In genomic region chr9:21353373-21353686, GRCm38 (mm10) we compare ENCODE assay signal across 15 mouse cellular contexts. TPM values are rescaled to one million over a fixed set of nuclear protein-coding genes. Genes with fewer than 3 reads are reported as not detected.
DNase-seq lines count a peak whose midpoint lies in the region; ATAC-seq and TF ChIP-seq lines count a peak whose summit lies in the region.
"Had no signal": no experiment of that assay in that cellular context is flagged by ENCODE, and none has a peak within 500 bp of the region (broad histone marks: within the 10 kb centered on the region; RNA-seq: fewer than 3 reads in every experiment).

No protein-coding gene starts in this region.

- TF ChIP-seq CTCF in gastrocnemius, adult 2 months (IDR thresholded peaks at IDR 0.05): no peak
- no peak for TF ChIP-seq CTCF in CH12.LX (conservative IDR thresholded peaks at IDR 0.05 in 1 of 2, IDR thresholded peaks at IDR 0.05 in 1 of 2; ENCODE audit: low read depth in 2 of 2, low read length in 2 of 2)
- no peak for TF ChIP-seq CTCF in stomach, postnatal 0 days (IDR thresholded peaks at IDR 0.05; ENCODE audit: low read depth)

- H3K4me3 ChIP-seq in gastrocnemius, adult 2 months: no peak overlapping the region
- H3K4me3 ChIP-seq in limb, embryonic 12.5 days (replicated peaks): no peak overlapping the region
- H3K4me3 ChIP-seq in limb, embryonic 10.5 days: no peak overlapping the region
- H3K4me3 ChIP-seq in CH12.LX (replicated peaks in 1 of 3; ENCODE audit: low read depth in 2 of 3, low read length in 2 of 3, poor library complexity in 1 of 3): no peak overlapping the region
- H3K4me3 ChIP-seq in embryonic facial prominence, embryonic 10.5 days: peak overlapping the region; percentile 36; the same call in 1 of the 2 replicates
- no peak overlapping the region for H3K4me3 ChIP-seq in stomach, postnatal 0 days (ENCODE audit: low read depth, low read length)
- H3K4me3 ChIP-seq: midbrain, embryonic 15.5 days had no signal

- no peaks in the 10 kb centered on the region for H3K27me3 ChIP-seq in limb, embryonic 12.5 days
- no peaks in the 10 kb centered on the region for H3K27me3 ChIP-seq in limb, embryonic 10.5 days (ENCODE audit: low read depth, poor library complexity, severe bottlenecking)
- H3K27me3 ChIP-seq in CH12.LX (replicated peaks): no peaks in the 10 kb centered on the region
- no peaks in the 10 kb centered on the region for H3K27me3 ChIP-seq in embryonic facial prominence, embryonic 10.5 days (replicated peaks; ENCODE audit: low read depth, poor library complexity, severe bottlenecking)
- no peaks in the 10 kb centered on the region for H3K27me3 ChIP-seq in stomach, postnatal 0 days (ENCODE audit: control insufficient read depth, insufficient read depth, low read length)
- H3K27me3 ChIP-seq: midbrain, embryonic 15.5 days had no signal

- 64% methylated on average over 2 of the region's 2 CpGs for WGBS in limb, embryonic 12.5 days
- 59% methylated on average over 2 of the region's 2 CpGs for WGBS in limb, embryonic 10.5 days
- 43% methylated on average over 2 of the region's 2 CpGs for WGBS in embryonic facial prominence, embryonic 10.5 days
- 64% methylated on average over 2 of the region's 2 CpGs for WGBS in stomach, postnatal 0 days

- no peak for TF ChIP-seq RAD21 in CH12.LX (IDR thresholded peaks at IDR 0.05; ENCODE audit: low read depth, low read length)

- ATAC-seq in limb, embryonic 12.5 days (ENCODE audit: insufficient number of reproducible peaks, insufficient read depth, low FRiP score, low TSS enrichment, low read depth): no peak
- no peak for ATAC-seq in stomach, postnatal 0 days (ENCODE audit: low FRiP score, low TSS enrichment)
- ATAC-seq: forebrain, embryonic 14.5 days; hindbrain, embryonic 16.5 days; midbrain, embryonic 15.5 days had no signal

- no peaks in the 10 kb centered on the region for H3K79me2 ChIP-seq in CH12.LX (replicated peaks; ENCODE audit: control insufficient read depth, extremely low read depth, insufficient read depth, poor library complexity, severe bottlenecking)

- no peak overlapping the region for H3K9ac ChIP-seq in limb, embryonic 12.5 days (replicated peaks)
- H3K9ac ChIP-seq in CH12.LX (ENCODE audit: insufficient read depth, low read depth): peak overlapping the region; percentile 21; the same call in 1 of the 2 replicates
- no peak overlapping the region for H3K9ac ChIP-seq in stomach, postnatal 0 days (ENCODE audit: low read length)
- H3K9ac ChIP-seq: midbrain, embryonic 15.5 days had no signal

- H3K4me2 ChIP-seq in limb, embryonic 12.5 days: no peak overlapping the region
- peak overlapping the region; percentile 26; the same call in 1 of the 2 replicates for H3K4me2 ChIP-seq in CH12.LX (ENCODE audit: insufficient read depth, low read depth, poor library complexity, severe bottlenecking)
- H3K4me2 ChIP-seq in stomach, postnatal 0 days (replicated peaks; ENCODE audit: low read depth): no peak overlapping the region
- H3K4me2 ChIP-seq: midbrain, embryonic 15.5 days had no signal

- intact Hi-C loops in gastrocnemius, adult 2 months (cut with DNase I): no loop called here
- intact Hi-C loops in gastrocnemius, postnatal 14 days (cut with DNase I; ENCODE audit: low total_unique reads): no loop called here

- H3K4me1 ChIP-seq in limb, embryonic 12.5 days (replicated peaks): peaks cover 10% of the 10 kb centered on the region
- peaks cover 11% of the 10 kb centered on the region for H3K4me1 ChIP-seq in limb, embryonic 10.5 days
- H3K4me1 ChIP-seq in CH12.LX (ENCODE audit: control insufficient read depth in 1 of 2, insufficient read depth in 2 of 2): peaks cover 6 to 36% of the 10 kb centered on the region in 2 experiments; a peak in 3 of 4 replicates
- peaks cover 20% of the 10 kb centered on the region for H3K4me1 ChIP-seq in embryonic facial prominence, embryonic 10.5 days
- H3K4me1 ChIP-seq in stomach, postnatal 0 days (replicated peaks; ENCODE audit: control insufficient read depth, insufficient read depth): no peaks in the 10 kb centered on the region
- H3K4me1 ChIP-seq: midbrain, embryonic 15.5 days had no signal

- in situ Hi-C loops in CH12.LX (cut with MboI; ENCODE audit: low pct_ligation_motif_present, low pct_unique_long_range_greater_than_20kb, low sequenced_read_pairs): loop anchor here (5.0 kb wide), 1 partner anchor 41 kb away; the partner anchor contains the start of gene Ap1m2

- no peak for TF ChIP-seq POLR2A in CH12.LX (IDR thresholded peaks at IDR 0.05; ENCODE audit: low read depth, low read length)

- no peak for TF ChIP-seq EP300 in CH12.LX (IDR thresholded peaks at IDR 0.05; ENCODE audit: low read length)
- TF ChIP-seq EP300 in stomach, postnatal 0 days (optimal IDR thresholded peaks at IDR 0.05): no peak

- dilution Hi-C loops in CH12.LX (cut with MboI; ENCODE audit: extremely low pct_ligation_motif_present, extremely low pct_unique_long_range_greater_than_20kb, low sequenced_read_pairs): no loop called here

- no peak for DNase-seq in gastrocnemius, adult 2 months
- no peak for DNase-seq in gastrocnemius, postnatal 14 days
- DNase-seq in limb, embryonic 10.5 days (ENCODE audit: low spot score): no peak
- DNase-seq in CH12.LX (ENCODE audit: extremely low read depth): no peak
- no peak for DNase-seq in embryonic facial prominence, embryonic 10.5 days (ENCODE audit: low spot score)
- no peak for DNase-seq in stomach, postnatal 0 days (ENCODE audit: low spot score)
- DNase-seq in yolk sac, embryonic 10.5 days (ENCODE audit: low spot score): no peak
- DNase-seq: adrenal gland, postnatal 36 days; kidney, postnatal 10 days; thymus, postnatal 36 days had no signal

- peaks cover 65% of the 10 kb centered on the region for H3K36me3 ChIP-seq in limb, embryonic 12.5 days
- H3K36me3 ChIP-seq in limb, embryonic 10.5 days: peaks cover 65% of the 10 kb centered on the region
- peaks cover 27 to 63% of the 10 kb centered on the region in 2 experiments for H3K36me3 ChIP-seq in CH12.LX (replicated peaks in 1 of 2; ENCODE audit: control insufficient read depth in 1 of 2, insufficient read depth in 1 of 2, low read length in 1 of 2)
- H3K36me3 ChIP-seq in embryonic facial prominence, embryonic 10.5 days (replicated peaks): peaks cover 72% of the 10 kb centered on the region
- peaks cover 26% of the 10 kb centered on the region for H3K36me3 ChIP-seq in stomach, postnatal 0 days (ENCODE audit: control insufficient read depth, insufficient read depth, low read length)

- peak overlapping the region; percentile 61 for H3K27ac ChIP-seq in gastrocnemius, adult 2 months
- H3K27ac ChIP-seq in limb, embryonic 12.5 days: peak overlapping the region; percentile 45; the same call in 1 of the 2 replicates
- H3K27ac ChIP-seq in limb, embryonic 10.5 days: no peak overlapping the region
- H3K27ac ChIP-seq in CH12.LX (ENCODE audit: insufficient read depth, low read depth): peak overlapping the region; percentile 44; the same call in 1 of the 2 replicates
- peak overlapping the region; percentile 78; the same call in 1 of the 2 replicates for H3K27ac ChIP-seq in embryonic facial prominence, embryonic 10.5 days (replicated peaks)
- H3K27ac ChIP-seq in stomach, postnatal 0 days (replicated peaks): no peak overlapping the region
- H3K27ac ChIP-seq: midbrain, embryonic 15.5 days had no signal

- H3K9me3 ChIP-seq in limb, embryonic 12.5 days: no peaks in the 10 kb centered on the region
- H3K9me3 ChIP-seq in limb, embryonic 10.5 days (replicated peaks): no peaks in the 10 kb centered on the region
- H3K9me3 ChIP-seq in CH12.LX (replicated peaks; ENCODE audit: low read length): peaks cover 3% of the 10 kb centered on the region
- H3K9me3 ChIP-seq in embryonic facial prominence, embryonic 10.5 days: no peaks in the 10 kb centered on the region
- H3K9me3 ChIP-seq in stomach, postnatal 0 days (ENCODE audit: control insufficient read depth, low read length): no peaks in the 10 kb centered on the region
- H3K9me3 ChIP-seq: midbrain, embryonic 15.5 days had no signal

RNA-seq across cellular contexts. Expression of gene Ilf3, which starts 14.3 kb away (rescaled TPM):
- 10 to 100 TPM; 21.2 to 25.2 TPM for total RNA-seq in gastrocnemius, adult 2 months (2021)
- 10 to 100 TPM; 22.3 to 28.5 TPM for total RNA-seq in gastrocnemius, postnatal 14 days (2021)
- polyA plus RNA-seq in limb, embryonic 12.5 days (2016; fragmentation: Nextera tagmentation; extraction: Ambion mirVana): 312 and 313 TPM in 2 replicates
- 320 and 362 TPM in 2 replicates for polyA plus RNA-seq in limb, embryonic 10.5 days (2016; fragmentation: Nextera tagmentation; extraction: Ambion mirVana)
- total RNA-seq in CH12.LX (2012; rRNA removed): 77.3 TPM in 2 replicates
- 72.8 and 75.8 TPM in 2 replicates for total RNA-seq in CH12.LX (2014; rRNA removed)
- 128 and 145 TPM in 2 replicates for polyA plus RNA-seq in CH12.LX (2012; ENCODE audit: insufficient read length, low read depth)
- 341 and 343 TPM in 2 replicates for polyA plus RNA-seq in embryonic facial prominence, embryonic 10.5 days (2016; fragmentation: Nextera tagmentation; extraction: Ambion mirVana)
- polyA plus RNA-seq in stomach, postnatal 0 days (2015; fragmentation: Nextera tagmentation; extraction: Ambion mirVana): 41.4 and 45.2 TPM in 2 replicates

RNA-seq across cellular contexts. Expression of gene Slc44a2, which starts 32.8 kb away (rescaled TPM):
- total RNA-seq in gastrocnemius, adult 2 months (2021): 100 to 1,000 TPM; 168 to 178 TPM
- total RNA-seq in gastrocnemius, postnatal 14 days (2021): 100 to 1,000 TPM; 104 to 117 TPM
- 103 and 110 TPM in 2 replicates for polyA plus RNA-seq in limb, embryonic 12.5 days (2016; fragmentation: Nextera tagmentation; extraction: Ambion mirVana)
- polyA plus RNA-seq in limb, embryonic 10.5 days (2016; fragmentation: Nextera tagmentation; extraction: Ambion mirVana): 68.5 and 81.1 TPM in 2 replicates
- total RNA-seq in CH12.LX (2012; rRNA removed): 27.4 and 36.5 TPM in 2 replicates
- 22.1 and 26.1 TPM in 2 replicates for total RNA-seq in CH12.LX (2014; rRNA removed)
- polyA plus RNA-seq in CH12.LX (2012; ENCODE audit: insufficient read length, low read depth): 52.5 and 62.9 TPM in 2 replicates
- polyA plus RNA-seq in embryonic facial prominence, embryonic 10.5 days (2016; fragmentation: Nextera tagmentation; extraction: Ambion mirVana): 86.8 and 92.7 TPM in 2 replicates
- polyA plus RNA-seq in stomach, postnatal 0 days (2015; fragmentation: Nextera tagmentation; extraction: Ambion mirVana): 55.2 and 62.6 TPM in 2 replicates

RNA-seq across cellular contexts. Expression of gene Ap1m2, which starts 41.2 kb away (rescaled TPM):
- not detected for total RNA-seq in gastrocnemius, adult 2 months (2021)
- not detected for total RNA-seq in gastrocnemius, postnatal 14 days (2021)
- polyA plus RNA-seq in limb, embryonic 12.5 days (2016; fragmentation: Nextera tagmentation; extraction: Ambion mirVana): 9.0 and 9.5 TPM in 2 replicates
- polyA plus RNA-seq in limb, embryonic 10.5 days (2016; fragmentation: Nextera tagmentation; extraction: Ambion mirVana): 7.8 and 8.6 TPM in 2 replicates
- total RNA-seq in CH12.LX (2012; rRNA removed) (1.4 and 2.6 TPM in 2 replicates), CH12.LX (2014; rRNA removed) (0.51 TPM in 2 replicates)
- polyA plus RNA-seq in CH12.LX (2012; ENCODE audit: insufficient read length, low read depth): 0.29 and 0.51 TPM in 2 replicates
- polyA plus RNA-seq in embryonic facial prominence, embryonic 10.5 days (2016; fragmentation: Nextera tagmentation; extraction: Ambion mirVana): 16.8 and 18.6 TPM in 2 replicates
- polyA plus RNA-seq in stomach, postnatal 0 days (2015; fragmentation: Nextera tagmentation; extraction: Ambion mirVana): 84.9 and 90.6 TPM in 2 replicates
- total RNA-seq: adrenal gland, postnatal 36 days; gastrocnemius, postnatal 4 days had no signal

RNA-seq across cellular contexts. Expression of gene Qtrt1, which starts 58.3 kb away (rescaled TPM):
- total RNA-seq in gastrocnemius, adult 2 months (2021): 1 to 10 TPM; 7.0 to 8.4 TPM
- total RNA-seq in gastrocnemius, postnatal 14 days (2021): 1 to 10 TPM; 5.5 to 8.1 TPM
- 46.4 and 48.4 TPM in 2 replicates for polyA plus RNA-seq in limb, embryonic 12.5 days (2016; fragmentation: Nextera tagmentation; extraction: Ambion mirVana)
- polyA plus RNA-seq in limb, embryonic 10.5 days (2016; fragmentation: Nextera tagmentation; extraction: Ambion mirVana): 66.2 and 79.0 TPM in 2 replicates
- 57.8 and 60.5 TPM in 2 replicates for total RNA-seq in CH12.LX (2012; rRNA removed)
- total RNA-seq in CH12.LX (2014; rRNA removed): 43.1 and 48.1 TPM in 2 replicates
- polyA plus RNA-seq in CH12.LX (2012; ENCODE audit: insufficient read length, low read depth): 52.4 and 56.8 TPM in 2 replicates
- 64.0 and 71.1 TPM in 2 replicates for polyA plus RNA-seq in embryonic facial prominence, embryonic 10.5 days (2016; fragmentation: Nextera tagmentation; extraction: Ambion mirVana)
- polyA plus RNA-seq in stomach, postnatal 0 days (2015; fragmentation: Nextera tagmentation; extraction: Ambion mirVana): 27.9 and 30.8 TPM in 2 replicates

Comparison
In these comparisons a context has a peak if more than half of its experiments do, and no peak if none do; other contexts are left out.
1. H3K27ac ChIP-seq: peak in gastrocnemius, adult 2 months (single experiment), limb, embryonic 12.5 days (single experiment), CH12.LX (single experiment) and embryonic facial prominence, embryonic 10.5 days (single experiment); none in limb, embryonic 10.5 days (single experiment) and stomach, postnatal 0 days (single experiment).